Mouse (Mus musculus): ENCODE results near the gene Vsig4. TPM values are rescaled to one million over a fixed set of nuclear protein-coding genes. Genes with fewer than 3 reads are reported as not detected.
"Not testable (repeated sequence)": the region's sequence is repeated elsewhere in the genome, so short reads cannot be mapped to it uniquely, and the experiment has no call there.

The Vsig4 gene
- polyA plus RNA-seq (2016; fragmentation: Nextera tagmentation; extraction: Ambion mirVana): not detected in 2 replicates

- Histone ChIP-seq H3K4me1 (no peaks in the 10 kb centered on the region), H3K36me3 (no peaks in the 10 kb centered on the region), H3K9ac (replicated peaks) (no peak within 1 kb of the TSS), H3K4me2 (replicated peaks) (no peak within 1 kb of the TSS), H3K27ac (replicated peaks) (no peak within 1 kb of the TSS), H3K27me3 (no peaks in the 10 kb centered on the region), H3K9me3 (no peaks in the 10 kb centered on the region), H3K4me3 (no peak within 1 kb of the TSS)
- 95% methylated on average over 3 of the region's 3 CpGs for WGBS
- ATAC-seq (ENCODE audit: low FRiP score, low read depth): no peak
These were observed at the start of gene Vsig4 for GRCm38 (mm10) chrX:96293338-96293737. Vsig4 (minus strand) TSS chrX:96293438.

DNA sequence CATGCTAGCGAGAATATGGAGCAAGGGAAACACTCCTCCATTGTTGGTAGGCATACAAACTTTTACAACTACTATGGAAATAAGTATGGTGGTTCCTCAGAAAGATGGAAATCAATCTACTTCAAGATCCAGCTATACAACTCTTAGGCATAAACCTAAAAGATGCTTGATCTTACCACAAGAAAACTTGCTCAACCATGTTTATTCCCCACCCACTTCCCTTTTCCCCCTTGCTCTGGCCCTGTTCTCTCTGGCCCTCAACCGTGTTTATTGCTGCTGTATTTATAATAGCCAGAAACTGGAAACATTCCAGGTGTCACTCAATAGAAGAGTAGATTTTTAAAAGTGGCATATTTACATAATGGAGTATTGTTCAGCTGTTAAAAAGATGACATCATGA, 45.9 kb upstream of the Vsig4 start:
- no peak overlapping the region for H3K27ac ChIP-seq (replicated peaks)
- ATAC-seq (ENCODE audit: low FRiP score, low read depth): no peak
- H3K4me2 ChIP-seq (replicated peaks): no peak overlapping the region
- no peak overlapping the region for H3K9ac ChIP-seq (replicated peaks)
- no peaks in the 10 kb centered on the region for H3K36me3 ChIP-seq
- no peak overlapping the region for H3K4me3 ChIP-seq
- 77% methylated on average over 2 of the region's 2 CpGs for WGBS
- no peaks in the 10 kb centered on the region for H3K9me3 ChIP-seq
- no peaks in the 10 kb centered on the region for H3K4me1 ChIP-seq
- H3K27me3 ChIP-seq: no peaks in the 10 kb centered on the region

GRCm38 (mm10) chrX:96329764-96330163, 36.5 kb upstream of the Vsig4 start:
- Histone ChIP-seq H3K36me3 (no peaks in the 10 kb centered on the region), H3K9ac (replicated peaks) (no peak overlapping the region), H3K27me3 (no peaks in the 10 kb centered on the region), H3K4me3 (no peak overlapping the region), H3K9me3 (no peaks in the 10 kb centered on the region), H3K4me1 (no peaks in the 10 kb centered on the region), H3K4me2 (replicated peaks) (no peak overlapping the region), H3K27ac (replicated peaks) (no peak overlapping the region)
- 53% methylated on average over 4 of the region's 4 CpGs for WGBS
- ATAC-seq (ENCODE audit: low FRiP score, low read depth): no peak

DNA sequence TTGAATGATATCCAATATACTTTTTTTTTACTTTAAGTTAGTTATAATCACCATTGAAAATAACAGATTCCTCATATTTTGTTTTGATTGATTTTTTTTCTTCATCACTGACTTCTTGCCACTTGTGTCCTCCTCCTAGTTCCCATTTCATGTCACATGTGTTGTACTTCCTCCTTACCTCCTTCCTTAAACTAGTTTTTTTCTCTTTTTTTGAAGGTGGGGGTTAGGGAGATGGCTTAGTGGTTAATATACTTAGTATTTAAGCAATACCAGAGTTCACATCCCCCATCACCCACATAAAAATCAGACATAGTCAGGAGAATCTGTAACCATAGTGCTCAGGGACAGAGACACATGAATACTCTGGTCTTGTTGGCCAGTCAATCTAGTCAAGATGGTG, 36.7 kb downstream of the Vsig4 start:
- Histone ChIP-seq H3K27ac (replicated peaks) (no peak overlapping the region), H3K27me3 (no peaks in the 10 kb centered on the region), H3K4me1 (no peaks in the 10 kb centered on the region), H3K4me2 (replicated peaks) (no peak overlapping the region), H3K9me3 (no peaks in the 10 kb centered on the region), H3K4me3 (no peak overlapping the region), H3K9ac (replicated peaks) (no peak overlapping the region), H3K36me3 (no peaks in the 10 kb centered on the region)
- no peak for ATAC-seq (ENCODE audit: low FRiP score, low read depth)

- Histone ChIP-seq H3K36me3 (no peaks in the 10 kb centered on the region), H3K4me3 (no peak overlapping the region), H3K27me3 (no peaks in the 10 kb centered on the region), H3K9me3 (no peaks in the 10 kb centered on the region), H3K4me2 (replicated peaks) (no peak overlapping the region), H3K9ac (replicated peaks) (no peak overlapping the region), H3K4me1 (no peaks in the 10 kb centered on the region), H3K27ac (replicated peaks) (no peak overlapping the region)
- WGBS: 78% methylated on average over 2 of the region's 2 CpGs
- ATAC-seq (ENCODE audit: low FRiP score, low read depth): no peak
These were observed 53.6 kb downstream of the Vsig4 start for GRCm38 (mm10) chrX:96239644-96240043.

DNA sequence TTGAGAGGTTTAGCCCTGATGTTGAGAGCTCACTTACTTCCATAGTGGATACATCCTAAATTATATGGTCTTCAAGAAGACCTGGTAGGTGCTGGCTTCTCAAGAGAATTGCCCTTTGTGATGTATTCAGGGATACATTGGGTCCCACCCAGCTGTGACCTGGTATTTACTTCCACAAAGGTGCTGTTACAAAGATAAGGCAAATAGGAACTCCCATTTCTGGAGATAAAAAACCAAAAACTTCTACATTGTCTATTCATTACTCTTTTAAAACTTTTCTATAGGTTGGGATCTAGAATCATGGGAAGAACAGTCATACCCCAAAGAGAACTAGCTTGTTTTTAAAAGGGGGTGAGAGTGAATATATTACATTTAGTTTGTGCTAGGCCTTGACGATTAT, 54.2 kb downstream of the Vsig4 start:
- no peak overlapping the region for H3K9ac ChIP-seq (replicated peaks)
- H3K27me3 ChIP-seq: no peaks in the 10 kb centered on the region
- no peaks in the 10 kb centered on the region for H3K4me1 ChIP-seq
- WGBS: 91% methylated on average over 1 of the region's 1 CpGs
- H3K4me2 ChIP-seq (replicated peaks): no peak overlapping the region
- H3K27ac ChIP-seq (replicated peaks): no peak overlapping the region
- no peaks in the 10 kb centered on the region for H3K9me3 ChIP-seq
- ATAC-seq (ENCODE audit: low FRiP score, low read depth): no peak
- no peak overlapping the region for H3K4me3 ChIP-seq
- no peaks in the 10 kb centered on the region for H3K36me3 ChIP-seq

DNA sequence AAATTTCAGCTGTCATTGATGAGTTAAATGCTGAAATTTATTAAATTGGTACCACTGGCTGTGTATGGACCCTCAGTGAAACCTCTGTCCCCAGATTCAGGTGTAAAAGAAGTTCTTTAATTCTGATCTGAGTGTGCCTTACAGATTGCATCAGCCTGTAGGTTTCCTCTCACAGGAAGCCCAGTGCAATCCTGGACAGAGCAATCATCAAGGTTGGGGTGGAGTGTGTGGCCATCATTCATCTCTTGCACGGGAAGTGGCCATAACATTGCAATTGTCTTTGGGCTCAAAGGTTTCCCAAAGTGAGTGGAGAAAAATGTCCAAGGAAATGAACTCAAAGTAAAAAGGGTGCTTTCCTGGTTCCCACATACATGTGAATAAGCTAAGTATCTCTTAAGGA, 57.5 kb downstream of the Vsig4 start:
- no peaks in the 10 kb centered on the region for H3K27me3 ChIP-seq
- H3K36me3 ChIP-seq: no peaks in the 10 kb centered on the region
- no peak overlapping the region for H3K9ac ChIP-seq (replicated peaks)
- no peaks in the 10 kb centered on the region for H3K9me3 ChIP-seq
- no peak for ATAC-seq (ENCODE audit: low FRiP score, low read depth)
- H3K4me3 ChIP-seq: no peak overlapping the region
- no peak overlapping the region for H3K4me2 ChIP-seq (replicated peaks)
- 90% methylated on average over 1 of the region's 1 CpGs for WGBS
- no peak overlapping the region for H3K27ac ChIP-seq (replicated peaks)
- H3K4me1 ChIP-seq: no peaks in the 10 kb centered on the region

GRCm38 (mm10) chrX:96227030-96227429, 66.2 kb downstream of the Vsig4 start:
- Histone ChIP-seq H3K36me3 (no peaks in the 10 kb centered on the region), H3K27me3 (no peaks in the 10 kb centered on the region), H3K4me2 (replicated peaks) (no peak overlapping the region), H3K4me1 (no peaks in the 10 kb centered on the region), H3K9me3 (no peaks in the 10 kb centered on the region), H3K27ac (replicated peaks) (no peak overlapping the region), H3K4me3 (no peak overlapping the region), H3K9ac (replicated peaks) (no peak overlapping the region)
- no peak for ATAC-seq (ENCODE audit: low FRiP score, low read depth)

GRCm38 (mm10) chrX:96225474-96225873, 67.8 kb downstream of the Vsig4 start:
- Histone ChIP-seq H3K27ac (replicated peaks) (no peak overlapping the region), H3K4me1 (no peaks in the 10 kb centered on the region), H3K9ac (replicated peaks) (no peak overlapping the region), H3K27me3 (no peaks in the 10 kb centered on the region), H3K4me3 (no peak overlapping the region), H3K36me3 (no peaks in the 10 kb centered on the region), H3K4me2 (replicated peaks) (no peak overlapping the region), H3K9me3 (no peaks in the 10 kb centered on the region)
- ATAC-seq (ENCODE audit: low FRiP score, low read depth): no peak

- WGBS: 83% methylated on average over 6 of the region's 6 CpGs
- no peak overlapping the region for H3K4me3 ChIP-seq
- H3K4me1 ChIP-seq: no peaks in the 10 kb centered on the region
- H3K36me3 ChIP-seq: no peaks in the 10 kb centered on the region
- H3K27me3 ChIP-seq: no peaks in the 10 kb centered on the region
- no peak overlapping the region for H3K4me2 ChIP-seq (replicated peaks)
- H3K9me3 ChIP-seq: no peaks in the 10 kb centered on the region
- no peak overlapping the region for H3K9ac ChIP-seq (replicated peaks)
- no peak for ATAC-seq (ENCODE audit: low FRiP score, low read depth)
- H3K27ac ChIP-seq (replicated peaks): no peak overlapping the region
These were observed 69.0 kb downstream of the Vsig4 start for GRCm38 (mm10) chrX:96224210-96224609.

DNA sequence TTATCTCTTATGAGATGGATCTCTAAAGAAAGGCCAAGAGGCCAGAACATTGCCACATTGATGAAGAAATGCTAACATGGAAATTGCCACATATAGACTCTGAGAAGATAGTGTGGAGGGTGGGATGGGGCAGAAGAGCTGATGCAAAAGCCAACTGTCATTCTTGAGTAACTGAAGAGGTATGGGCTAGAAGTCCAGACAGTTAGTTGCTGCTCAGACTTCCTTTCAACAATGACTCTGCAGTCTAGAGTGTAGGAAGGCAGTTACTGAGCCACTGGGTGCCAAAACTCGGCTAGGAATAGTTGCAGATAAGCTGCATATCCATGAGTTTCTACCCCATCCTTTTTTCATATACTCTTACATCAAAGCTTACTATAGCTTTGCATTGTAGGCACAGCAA, 75.2 kb downstream of the Vsig4 start:
- Histone ChIP-seq H3K4me2 (replicated peaks) (no peak overlapping the region), H3K27ac (replicated peaks) (no peak overlapping the region), H3K9me3 (no peaks in the 10 kb centered on the region), H3K4me3 (no peak overlapping the region), H3K9ac (replicated peaks) (no peak overlapping the region), H3K36me3 (no peaks in the 10 kb centered on the region), H3K27me3 (no peaks in the 10 kb centered on the region), H3K4me1 (no peaks in the 10 kb centered on the region)
- ATAC-seq (ENCODE audit: low FRiP score, low read depth): no peak
- whole genome bisulfite sequencing: 78% methylated on average over 1 of the region's 1 CpGs

- ATAC-seq (ENCODE audit: low FRiP score, low read depth): no peak
- 34% methylated on average over 1 of the region's 1 CpGs for WGBS
- no peaks in the 10 kb centered on the region for H3K9me3 ChIP-seq
These were observed 86.4 kb downstream of the Vsig4 start for GRCm38 (mm10) chrX:96206872-96207271.

GRCm38 (mm10) chrX:96205143-96205542, 88.1 kb downstream of the Vsig4 start:
- WGBS: 86% methylated on average over 3 of the region's 3 CpGs
- H3K9ac ChIP-seq (replicated peaks); ATAC-seq (ENCODE audit: low FRiP score, low read depth): not testable (repeated sequence)

More at GRCm38 (mm10) chrX:96206872-96207271, 86.4 kb downstream of the Vsig4 start:
- no peaks in the 10 kb centered on the region for H3K27me3 ChIP-seq
- H3K4me2 ChIP-seq (replicated peaks): no peak overlapping the region
- no peaks in the 10 kb centered on the region for H3K4me1 ChIP-seq
- H3K9ac ChIP-seq (replicated peaks): no peak overlapping the region
- H3K27ac ChIP-seq (replicated peaks): no peak overlapping the region
- no peaks in the 10 kb centered on the region for H3K36me3 ChIP-seq
- no peak overlapping the region for H3K4me3 ChIP-seq

More at GRCm38 (mm10) chrX:96205143-96205542, 88.1 kb downstream of the Vsig4 start:
- H3K27ac ChIP-seq (replicated peaks); H3K9me3 ChIP-seq; H3K27me3 ChIP-seq; H3K36me3 ChIP-seq; H3K4me3 ChIP-seq; H3K4me1 ChIP-seq; H3K4me2 ChIP-seq (replicated peaks): not testable (repeated sequence)

Data from midbrain, embryonic 12.5 days (tissue).